Mouse (Mus musculus) kidney, adult 2 months (tissue): ENCODE data around the gene Cct5. TPM values are rescaled to one million over a fixed set of nuclear protein-coding genes. Genes with fewer than 3 reads are reported as not detected.
A peak's percentile ranks its signal among the peaks of the same experiment; 100 is the strongest.

ENCODE experiments used
- DNase-seq: peaks from one replicate; pipeline ENCODE4 v3.0.0; 2021
- H3K27ac ChIP-seq: fragments of 200-500 bp; 2 replicates; pipeline ENCODE4 v1.5.1; 2012; ENCODE audit warnings: low read depth, low read length, control low read depth, inconsistent platforms; ENCODE audit not compliant: insufficient read depth
- H3K27me3 ChIP-seq: fragments of 200-500 bp; replicated peaks from 2 replicates; pipeline ENCODE4 v1.6.1; 2012; ENCODE audit warnings: mild to moderate bottlenecking, moderate library complexity, low read length, inconsistent platforms; ENCODE audit not compliant: control insufficient read depth, insufficient read depth
- H3K36me3 ChIP-seq: fragments of 200-500 bp; 2 replicates; pipeline ENCODE4 v1.6.1; 2012; ENCODE audit warnings: mild to moderate bottlenecking, moderate library complexity, low read length, inconsistent platforms; ENCODE audit not compliant: control insufficient read depth, insufficient read depth
- H3K4me1 ChIP-seq: fragments of 200-500 bp; 2 replicates; pipeline ENCODE4 v1.6.1; 2011; ENCODE audit warnings: low read length; ENCODE audit not compliant: control insufficient read depth, insufficient read depth
- H3K4me3 ChIP-seq: fragments of 200-500 bp; 2 replicates; pipeline ENCODE4 v1.5.1; 2011; ENCODE audit warnings: mild to moderate bottlenecking, low read depth, low read length, control low read depth; ENCODE audit not compliant: insufficient read depth
- CTCF ChIP-seq: fragments of 200-500 bp; conservative IDR thresholded peaks from 2 replicates; pipeline ENCODE4 v1.5.1; 2011; ENCODE audit warnings: low read depth, mild to moderate bottlenecking, control low read depth, low read length, moderate library complexity, mixed read lengths; ENCODE audit not compliant: insufficient read depth, insufficient read length
- POLR2A ChIP-seq: fragments of 200-500 bp; IDR thresholded peaks from one replicate; pipeline ENCODE4 v1.6.1; 2011; ENCODE audit warnings: low read depth, low read length, control low read depth
- WGBS: fragments of 180-500 bp; shearing (Covaris S2); methylation state at CpG from one replicate; pipeline ENCODE4 v1.1.7; 2018; 5-methylcytosine and 5-hydroxymethylcytosine counted together
- polyA plus RNA-seq: library from polyadenylated mRNA; depleted of rRNA; stranded (reverse); fragments of >200 nt; gene quantifications from 2 replicates; pipeline ENCODE4 v1.2.3, GENCODE M21; 2012; rRNA removed

Gene Cct5
- 87.3 and 102 TPM in 2 replicates for polyA plus RNA-seq

- Histone ChIP-seq H3K4me1 (peaks cover 11% of the 10 kb centered on the region; the same call in 1 of the 2 replicates), H3K4me3 (peak within 1 kb of the TSS; percentile 96), H3K27ac (peak within 1 kb of the TSS; percentile 87), H3K36me3 (no peaks in the 10 kb centered on the region), H3K27me3 (no peaks in the 10 kb centered on the region)
- TF ChIP-seq CTCF: no peak
- peak; percentile 86 for TF ChIP-seq POLR2A
- DNase-seq: peak; percentile 99
- under 1% methylated on average over 63 of the region's 63 CpGs for WGBS
These were observed at the start of gene Cct5, which contains the start of gene Fam173b for GRCm38 (mm10) chr15:31601646-31602374. Gene Cct5, minus strand, starts transcription at chr15:31601804. Gene Fam173b, plus strand, starts transcription at chr15:31601852.

- 88% methylated on average over 7 of the region's 7 CpGs for WGBS
- DNase-seq: no peak
These were observed 49.2 kb upstream of the Cct5 start for GRCm38 (mm10) chr15:31650821-31651220.

GRCm38 (mm10) chr15:31649691-31650090 is 48.1 kb upstream of the Cct5 start:
- H3K4me1 ChIP-seq: no peaks in the 10 kb centered on the region
- H3K36me3 ChIP-seq: no peaks in the 10 kb centered on the region
- TF ChIP-seq CTCF (no peak), POLR2A (no peak)
- H3K4me3 ChIP-seq: no peak overlapping the region
- 89% methylated on average over 12 of the region's 12 CpGs for WGBS
- DNase-seq: no peak
- H3K27ac ChIP-seq: no peak overlapping the region
- H3K27me3 ChIP-seq: no peaks in the 10 kb centered on the region

More at GRCm38 (mm10) chr15:31650821-31651220, 49.2 kb upstream of the Cct5 start:
- TF ChIP-seq CTCF (no peak), POLR2A (no peak)
- H3K27me3 ChIP-seq: no peaks in the 10 kb centered on the region
- H3K4me1 ChIP-seq: no peaks in the 10 kb centered on the region
- H3K4me3 ChIP-seq: no peak overlapping the region
- no peaks in the 10 kb centered on the region for H3K36me3 ChIP-seq
- H3K27ac ChIP-seq: no peak overlapping the region

GRCm38 (mm10) chr15:31647851-31648569 is 46.4 kb upstream of the Cct5 start:
- Histone ChIP-seq H3K36me3 (no peaks in the 10 kb centered on the region), H3K4me1 (no peaks in the 10 kb centered on the region), H3K4me3 (no peak overlapping the region), H3K27me3 (no peaks in the 10 kb centered on the region), H3K27ac (no peak overlapping the region)
- TF ChIP-seq CTCF: no peak
- no peak for TF ChIP-seq POLR2A
- DNase-seq: no peak
- WGBS: 51% methylated on average over 8 of the region's 8 CpGs

GRCm38 (mm10) chr15:31647225-31647624 is 45.6 kb upstream of the Cct5 start:
- 72% methylated on average over 6 of the region's 6 CpGs for WGBS
- H3K27ac ChIP-seq: no peak overlapping the region

GRCm38 (mm10) chr15:31636091-31636595 is 34.5 kb upstream of the Cct5 start:
- WGBS: 50% methylated on average over 9 of the region's 9 CpGs
- no peak for DNase-seq
- Histone ChIP-seq H3K27ac (no peak overlapping the region), H3K27me3 (no peaks in the 10 kb centered on the region), H3K4me3 (no peak overlapping the region), H3K36me3 (no peaks in the 10 kb centered on the region), H3K4me1 (no peaks in the 10 kb centered on the region)
- no peak for TF ChIP-seq POLR2A
- no peak for TF ChIP-seq CTCF

More at GRCm38 (mm10) chr15:31647225-31647624, 45.6 kb upstream of the Cct5 start:
- Histone ChIP-seq H3K27me3 (no peaks in the 10 kb centered on the region), H3K4me3 (no peak overlapping the region), H3K4me1 (no peaks in the 10 kb centered on the region), H3K36me3 (no peaks in the 10 kb centered on the region)
- DNase-seq: no peak
- TF ChIP-seq POLR2A (no peak), CTCF (no peak)

- 87% methylated on average over 6 of the region's 6 CpGs for WGBS
- Histone ChIP-seq H3K27me3 (no peaks in the 10 kb centered on the region), H3K4me3 (no peak overlapping the region), H3K4me1 (no peaks in the 10 kb centered on the region), H3K36me3 (no peaks in the 10 kb centered on the region), H3K27ac (no peak overlapping the region)
- DNase-seq: no peak
- no peak for TF ChIP-seq POLR2A
These were observed 33.0 kb upstream of the Cct5 start for GRCm38 (mm10) chr15:31634582-31634981.
